Comparison of ENCODE assay signal across 36 mouse cellular contexts in genomic region chr17:3483091-3483490, GRCm38 (mm10). TPM values are rescaled to one million over a fixed set of nuclear protein-coding genes. Genes with fewer than 3 reads are reported as not detected.
DNase-seq lines count a peak whose midpoint lies in the region; ATAC-seq and TF ChIP-seq lines count a peak whose summit lies in the region.
"Had no signal": no experiment of that assay in that cellular context is flagged by ENCODE, and none has a peak within 500 bp of the region (broad histone marks: within the 10 kb centered on the region; RNA-seq: fewer than 3 reads in every experiment).

No protein-coding gene starts in this region.

- no peaks in the 10 kb centered on the region for H3K9me3 ChIP-seq in forebrain, embryonic 14.5 days (replicated peaks; ENCODE audit: control insufficient read depth, low read length)
- no peaks in the 10 kb centered on the region for H3K9me3 ChIP-seq in forebrain, embryonic 10.5 days
- no peaks in the 10 kb centered on the region for H3K9me3 ChIP-seq in hindbrain, embryonic 10.5 days
- H3K9me3 ChIP-seq: G1E; heart, embryonic 12.5 days; hindbrain, embryonic 15.5 days; intestine, embryonic 15.5 days; midbrain, embryonic 10.5 days; midbrain, embryonic 15.5 days had no signal

- peak overlapping the region; percentile 28 for H3K4me2 ChIP-seq in forebrain, embryonic 14.5 days (ENCODE audit: low read length)
- H3K4me2 ChIP-seq: heart, embryonic 12.5 days; hindbrain, embryonic 15.5 days; intestine, embryonic 15.5 days; midbrain, embryonic 15.5 days had no signal

- no peak for TF ChIP-seq CTCF in layer of hippocampus, adult 2 months (conservative IDR thresholded peaks at IDR 0.05)

- DNase-seq in forebrain, embryonic 14.5 days (ENCODE audit: low spot score) = no peak
- DNase-seq in forebrain, embryonic 10.5 days (ENCODE audit: extremely low spot score, low spot score) = no peak
- DNase-seq in layer of hippocampus, adult 2 months (ENCODE audit: low spot score in 2 of 2) = no peak
- no peak for DNase-seq in layer of hippocampus, adult 9-10 months (ENCODE audit: low spot score)
- peak; percentile 62 for DNase-seq in brain, adult 2 months (ENCODE audit: low read depth, low spot score)
- no peak for DNase-seq in hindbrain, embryonic 10.5 days (ENCODE audit: low spot score)
- DNase-seq: adrenal gland, postnatal 14 days; cerebellum, adult 11-12 months; cerebellum, postnatal 10 days; gastrocnemius, adult 2 months; gastrocnemius, postnatal 36 days; heart, adult 2 months; kidney, adult 8-10 months; kidney, postnatal 4 days; layer of hippocampus, postnatal 36 days; liver; lung, adult 2 months; lung, postnatal 10 days; thymus, adult 2 months; thymus, postnatal 36 days had no signal

- H3K4me3 ChIP-seq in forebrain, embryonic 14.5 days (ENCODE audit: low read depth, low read length) = 0 out of 2 replicates have a peak overlapping the region, but pooled peaks have one; percentile 4
- H3K4me3 ChIP-seq in forebrain, embryonic 10.5 days = no peak overlapping the region
- peak overlapping the region; percentile 55 for H3K4me3 ChIP-seq in layer of hippocampus, adult 2 months
- no peak overlapping the region for H3K4me3 ChIP-seq in hindbrain, embryonic 10.5 days
- H3K4me3 ChIP-seq: erythroblast, embryonic 14.5 days; gastrocnemius, adult 2 months; heart, adult 2 months; heart, embryonic 12.5 days; hindbrain, embryonic 15.5 days; intestine, embryonic 15.5 days; midbrain, embryonic 10.5 days; midbrain, embryonic 15.5 days had no signal

- H3K4me1 ChIP-seq in forebrain, embryonic 14.5 days (ENCODE audit: control insufficient read depth, insufficient read depth, low read length) = peaks cover 7% of the 10 kb centered on the region
- 0 out of 2 replicates have a peak, but pooled peaks cover 3% of the 10 kb centered on the region for H3K4me1 ChIP-seq in forebrain, embryonic 10.5 days
- H3K4me1 ChIP-seq in hindbrain, embryonic 10.5 days (replicated peaks) = 0 out of 2 replicates have a peak, but pooled peaks cover 3% of the 10 kb centered on the region
- H3K4me1 ChIP-seq: heart, embryonic 12.5 days; hindbrain, embryonic 15.5 days; midbrain, embryonic 10.5 days; midbrain, embryonic 15.5 days had no signal

- WGBS in forebrain, embryonic 14.5 days = 83% methylated on average over 8 of the region's 8 CpGs
- 89% methylated on average over 8 of the region's 8 CpGs for WGBS in forebrain, embryonic 10.5 days
- 91% methylated on average over 8 of the region's 8 CpGs for WGBS in hindbrain, embryonic 10.5 days

- no peak for ATAC-seq in forebrain, embryonic 14.5 days
- ATAC-seq in megakaryocyte-erythroid progenitor cell, adult 5-6 weeks (replicated peaks; ENCODE audit: low FRiP score, low TSS enrichment, poor library complexity, severe bottlenecking) = peak; percentile 59
- ATAC-seq: intestine, embryonic 15.5 days; midbrain, embryonic 15.5 days; Patski had no signal

- no peak overlapping the region; the same call in 1 of the 2 replicates for H3K9ac ChIP-seq in forebrain, embryonic 14.5 days (ENCODE audit: low read length)
- H3K9ac ChIP-seq: heart, embryonic 12.5 days; hindbrain, embryonic 15.5 days; intestine, embryonic 15.5 days; liver, embryonic 14.5 days; midbrain, embryonic 15.5 days had no signal

- H3K27me3 ChIP-seq in forebrain, embryonic 14.5 days (replicated peaks; ENCODE audit: control insufficient read depth, insufficient read depth, low read length) = no peaks in the 10 kb centered on the region
- no peaks in the 10 kb centered on the region for H3K27me3 ChIP-seq in forebrain, embryonic 10.5 days (ENCODE audit: poor library complexity, severe bottlenecking)
- no peaks in the 10 kb centered on the region for H3K27me3 ChIP-seq in hindbrain, embryonic 10.5 days (ENCODE audit: insufficient read depth, poor library complexity, severe bottlenecking)
- H3K27me3 ChIP-seq: heart, embryonic 12.5 days; hindbrain, embryonic 15.5 days; intestine, embryonic 15.5 days; midbrain, embryonic 15.5 days; Patski had no signal

- peak overlapping the region; percentile 49; the same call in 1 of the 2 replicates for H3K27ac ChIP-seq in forebrain, embryonic 14.5 days (ENCODE audit: low read depth, low read length)
- H3K27ac ChIP-seq in forebrain, embryonic 10.5 days = no peak overlapping the region
- H3K27ac ChIP-seq in layer of hippocampus, adult 2 months = peak overlapping the region; percentile 88
- no peak overlapping the region for H3K27ac ChIP-seq in hindbrain, embryonic 10.5 days
- H3K27ac ChIP-seq: gastrocnemius, adult 2 months; heart, adult 2 months; hindbrain, embryonic 15.5 days; intestine, embryonic 15.5 days; kidney, postnatal 0 days; liver, embryonic 14.5 days; macrophage; midbrain, embryonic 10.5 days; midbrain, embryonic 15.5 days had no signal

- H3K36me3 ChIP-seq in forebrain, embryonic 14.5 days (ENCODE audit: control insufficient read depth, insufficient read depth, low read length) = peaks cover 5% of the 10 kb centered on the region; the same call in 1 of the 2 replicates
- no peaks in the 10 kb centered on the region for H3K36me3 ChIP-seq in forebrain, embryonic 10.5 days (replicated peaks)
- no peaks in the 10 kb centered on the region for H3K36me3 ChIP-seq in hindbrain, embryonic 10.5 days
- H3K36me3 ChIP-seq: G1E; heart, embryonic 12.5 days; hindbrain, embryonic 15.5 days; intestine, embryonic 15.5 days; midbrain, embryonic 10.5 days; midbrain, embryonic 15.5 days had no signal

RNA-seq across cellular contexts. Expression of gene Cldn20, which starts 49.3 kb away (rescaled TPM):
- polyA plus RNA-seq in forebrain, embryonic 14.5 days (2014; fragmentation: Nextera tagmentation; extraction: Ambion mirVana) = 0.84 and 0.94 TPM in 2 replicates
- polyA plus RNA-seq in forebrain, embryonic 10.5 days (2016; fragmentation: Nextera tagmentation; extraction: Ambion mirVana) = not detected in 2 replicates
- 1 to 10 TPM in 1 of 2 experiments, not detected in 1; 1.4 TPM for total RNA-seq in layer of hippocampus, adult 2 months (2021)
- total RNA-seq in megakaryocyte-erythroid progenitor cell, adult 5-6 weeks (2014; fragmentation: Nextera tagmentation) = not detected in 2 replicates
- 1.3 TPM in 1 of 2 replicates, not detected in the other for total RNA-seq in megakaryocyte-erythroid progenitor cell, adult 5-6 weeks (2017)
- not detected in 2 replicates for polyA plus RNA-seq in hindbrain, embryonic 10.5 days (2016; fragmentation: Nextera tagmentation; extraction: Ambion mirVana)
- total RNA-seq: adrenal gland, postnatal 14 days; common myeloid progenitor, adult 5-6 weeks; G1E; gastrocnemius, adult 2 months; gastrocnemius, postnatal 36 days; heart, adult 2 months; hematopoietic stem cell, adult 5-6 weeks had no signal
- polyA plus RNA-seq: erythroblast, embryonic 14.5 days; G1E; heart, embryonic 12.5 days; heart, postnatal 0 days; intestine, embryonic 15.5 days; macrophage; midbrain, embryonic 10.5 days; midbrain, embryonic 15.5 days; neural tube, embryonic 11.5 days; thymus, adult 2 months had no signal

Comparison
In these comparisons a context has a peak if more than half of its experiments do, and no peak if none do; other contexts are left out.
1. H3K27ac ChIP-seq: peak in forebrain, embryonic 14.5 days (single experiment) and layer of hippocampus, adult 2 months (single experiment); none in forebrain, embryonic 10.5 days (single experiment) and hindbrain, embryonic 10.5 days (single experiment).
2. H3K4me3 ChIP-seq: peak in forebrain, embryonic 14.5 days (single experiment) and layer of hippocampus, adult 2 months (single experiment); none in forebrain, embryonic 10.5 days (single experiment) and hindbrain, embryonic 10.5 days (single experiment).